Mouse (Mus musculus) c-Kit-positive CD71-negative TER-119-negative erythroid progenitor cells, embryonic 14.5 days (primary cell): ENCODE measurements around the gene Gm49776.
A peak's percentile ranks its signal among the peaks of the same experiment; 100 is the strongest.
"Not testable (repeated sequence)": the region's sequence is repeated elsewhere in the genome, so short reads cannot be mapped to it uniquely, and the experiment has no call there.

Source experiments
- DNase-seq: peaks from one replicate; pipeline ENCODE4 v3.0.0-alpha.2; 2013; ENCODE audit warnings: low read depth

Gm49776 gene

GRCm38 (mm10) chr16:18258221-18258620 lies at the start of gene Gm49776:
Gm49776 (minus strand) TSS chr16:18258321.
- no peak for DNase-seq

GRCm38 (mm10) chr16:18289614-18290013 lies 31.5 kb upstream of the Gm49776 start:
- DNase-seq = not testable (repeated sequence)

- DNase-seq = peak; percentile 92
Measured at GRCm38 (mm10) chr16:18289067-18289588, 31.0 kb upstream of the Gm49776 start, which contains the start of gene Dgcr8. Dgcr8 (minus strand) TSS chr16:18289246.

GRCm38 (mm10) chr16:18288581-18289061 lies 30.5 kb upstream of the Gm49776 start:
- DNase-seq = peak; percentile 40

- DNase-seq = no peak
Measured at GRCm38 (mm10) chr16:18288166-18288565, 30.0 kb upstream of the Gm49776 start.

GRCm38 (mm10) chr16:18275166-18275565 lies 17.0 kb upstream of the Gm49776 start:
- no peak for DNase-seq

GRCm38 (mm10) chr16:18268182-18268581 lies 10.1 kb upstream of the Gm49776 start:
- DNase-seq = no peak

- DNase-seq = no peak
Measured at GRCm38 (mm10) chr16:18265024-18265423, 6.9 kb upstream of the Gm49776 start.

- no peak for DNase-seq
Measured at GRCm38 (mm10) chr16:18253866-18254265, 4.3 kb downstream of the Gm49776 start.

- DNase-seq = no peak
Measured at GRCm38 (mm10) chr16:18252736-18253135, 5.4 kb downstream of the Gm49776 start.

- DNase-seq = no peak
Measured at GRCm38 (mm10) chr16:18250828-18251790, 7.0 kb downstream of the Gm49776 start.

- DNase-seq = no peak
Measured at GRCm38 (mm10) chr16:18250231-18250630, 7.9 kb downstream of the Gm49776 start.

- peak; percentile 42 for DNase-seq
Measured at GRCm38 (mm10) chr16:18249364-18249967, 8.7 kb downstream of the Gm49776 start.

- DNase-seq = peak; percentile 99
Measured at GRCm38 (mm10) chr16:18248433-18249363, 9.4 kb downstream of the Gm49776 start, which contains the start of the genes Trmt2a and Ranbp1. Trmt2a (plus strand) TSS chr16:18248679. Ranbp1 (minus strand) TSS chr16:18248732.

- DNase-seq = no peak
Measured at GRCm38 (mm10) chr16:18247521-18248399, 10.4 kb downstream of the Gm49776 start.

GRCm38 (mm10) chr16:18241581-18241980 lies 16.5 kb downstream of the Gm49776 start:
- no peak for DNase-seq

GRCm38 (mm10) chr16:18236676-18237501 lies 21.2 kb downstream of the Gm49776 start:
- DNase-seq = no peak

GRCm38 (mm10) chr16:18235389-18236065 lies 22.6 kb downstream of the Gm49776 start:
- DNase-seq = no peak
